ENCODE assay signal across 20 mouse cellular contexts in genomic region chr6:131712803-131713202, GRCm38 (mm10). TPM values are rescaled to one million over a fixed set of nuclear protein-coding genes. Genes with fewer than 3 reads are reported as not detected.
DNase-seq lines count a peak whose midpoint lies in the region; ATAC-seq and TF ChIP-seq lines count a peak whose summit lies in the region.
"Had no signal": no experiment of that assay in that cellular context is flagged by ENCODE, and none has a peak within 500 bp of the region (broad histone marks: within the 10 kb centered on the region; RNA-seq: fewer than 3 reads in every experiment).

No protein-coding gene starts in this region.

- H3K27me3 ChIP-seq in hindbrain, postnatal 0 days (ENCODE audit: insufficient read depth, low read length), result no peaks in the 10 kb centered on the region
- H3K27me3 ChIP-seq in hindbrain, embryonic 16.5 days (replicated peaks; ENCODE audit: control insufficient read depth, insufficient read depth, low read length), result no peaks in the 10 kb centered on the region
- H3K27me3 ChIP-seq: embryonic facial prominence, embryonic 12.5 days had no signal

- ATAC-seq in hindbrain, postnatal 0 days, result no peak
- ATAC-seq in hindbrain, embryonic 16.5 days, result no peak
- ATAC-seq: CD4-positive, CD25-positive, alpha-beta regulatory T cell, adult 4 months had no signal

- no peak overlapping the region for H3K9ac ChIP-seq in hindbrain, postnatal 0 days (replicated peaks; ENCODE audit: low read length)
- H3K9ac ChIP-seq in hindbrain, embryonic 16.5 days (ENCODE audit: low read depth, low read length), result no peak overlapping the region
- H3K9ac ChIP-seq in ES-E14 (ENCODE audit: insufficient read depth, low read depth, low read length, poor library complexity, severe bottlenecking), result no peak overlapping the region
- H3K9ac ChIP-seq: embryonic facial prominence, embryonic 12.5 days had no signal

- peak; percentile 1 for DNase-seq in hindbrain, postnatal 0 days (ENCODE audit: low spot score)
- DNase-seq in 3T3-L1 (ENCODE audit: low read depth, low spot score), result peak; percentile 57
- peak; percentile 36 for DNase-seq in ES-E14 (ENCODE audit: low read depth, low spot score)
- DNase-seq in brain, adult 2 months (ENCODE audit: low read depth, low spot score), result peak; percentile 12
- no peak for DNase-seq in ovary, postnatal 10 days (ENCODE audit: low spot score)
- no peak for DNase-seq in thymus, postnatal 4 days
- DNase-seq in lung, postnatal 14 days, result no peak
- DNase-seq: cerebellum, adult 2 months; heart, postnatal 14 days; lung, adult 2 months; right cerebral cortex, postnatal 4 days had no signal

- no peaks in the 10 kb centered on the region for H3K36me3 ChIP-seq in hindbrain, postnatal 0 days (ENCODE audit: insufficient read depth, low read length)
- no peaks in the 10 kb centered on the region for H3K36me3 ChIP-seq in hindbrain, embryonic 16.5 days (ENCODE audit: control insufficient read depth, insufficient read depth, low read length)
- H3K36me3 ChIP-seq in ES-E14 (ENCODE audit: control insufficient read depth, insufficient read depth, low read length, poor library complexity, severe bottlenecking), result no peaks in the 10 kb centered on the region
- H3K36me3 ChIP-seq: embryonic facial prominence, embryonic 12.5 days; midbrain, embryonic 10.5 days had no signal

- no peak overlapping the region for H3K4me3 ChIP-seq in hindbrain, postnatal 0 days (ENCODE audit: low read length)
- H3K4me3 ChIP-seq in hindbrain, embryonic 16.5 days (ENCODE audit: low read length), result no peak overlapping the region
- no peak overlapping the region for H3K4me3 ChIP-seq in ES-E14 (ENCODE audit: insufficient read depth in 1 of 2, low read depth in 1 of 2, low read length in 2 of 2, poor library complexity in 1 of 2, severe bottlenecking in 1 of 2)
- H3K4me3 ChIP-seq: embryonic facial prominence, embryonic 12.5 days; midbrain, embryonic 10.5 days had no signal

- no peaks in the 10 kb centered on the region for H3K4me1 ChIP-seq in hindbrain, postnatal 0 days (ENCODE audit: insufficient read depth, low read length)
- no peaks in the 10 kb centered on the region for H3K4me1 ChIP-seq in hindbrain, embryonic 16.5 days (ENCODE audit: control insufficient read depth, insufficient read depth, low read depth, low read length)
- no peaks in the 10 kb centered on the region for H3K4me1 ChIP-seq in ES-E14 (ENCODE audit: control insufficient read depth in 2 of 2, insufficient read depth in 2 of 2, low read length in 2 of 2, poor library complexity in 1 of 2)
- H3K4me1 ChIP-seq: embryonic facial prominence, embryonic 12.5 days; midbrain, embryonic 10.5 days had no signal

- H3K4me2 ChIP-seq in hindbrain, postnatal 0 days (ENCODE audit: low read depth, low read length), result no peak overlapping the region
- H3K4me2 ChIP-seq in hindbrain, embryonic 16.5 days (ENCODE audit: low read length), result no peak overlapping the region
- H3K4me2 ChIP-seq: embryonic facial prominence, embryonic 12.5 days had no signal

- H3K9me3 ChIP-seq in hindbrain, postnatal 0 days (ENCODE audit: low read length), result peaks cover 10% of the 10 kb centered on the region; the same call in 1 of the 2 replicates
- peaks cover 4% of the 10 kb centered on the region; the same call in 1 of the 2 replicates for H3K9me3 ChIP-seq in hindbrain, embryonic 16.5 days (ENCODE audit: control insufficient read depth, low read length)
- no peaks in the 10 kb centered on the region for H3K9me3 ChIP-seq in ES-E14 (ENCODE audit: control insufficient read depth, insufficient read depth, low read depth, low read length)

- 58% methylated on average over 7 of the region's 7 CpGs for WGBS in hindbrain, postnatal 0 days
- WGBS in hindbrain, embryonic 16.5 days, result 52% methylated on average over 7 of the region's 7 CpGs

- in situ Hi-C loops in ES-E14 (cut with MboI; ENCODE audit: low sequenced_read_pairs in 2 of 2, unreplicated experiment in 2 of 2), result no loop called here

- no peak overlapping the region for H3K27ac ChIP-seq in hindbrain, postnatal 0 days
- H3K27ac ChIP-seq in hindbrain, embryonic 16.5 days (ENCODE audit: low read depth, low read length), result no peak overlapping the region
- H3K27ac ChIP-seq in ES-E14 (ENCODE audit: insufficient read depth, low read depth, low read length, poor library complexity, severe bottlenecking), result no peak overlapping the region
- H3K27ac ChIP-seq: embryonic facial prominence, embryonic 12.5 days; midbrain, embryonic 10.5 days had no signal

- peak; percentile 27; the same call in 1 of the 2 replicates for TF ChIP-seq CTCF in hindbrain, postnatal 0 days (IDR thresholded peaks at IDR 0.05; ENCODE audit: low read depth)

TF ChIP-seq in ES-E14, 5 proteins besides CTCF, POLR2A, EP300 and RAD21:
- TF ChIP-seq ZC3H11A (IDR thresholded peaks at IDR 0.05; ENCODE audit: borderline replicate concordance, low read depth, low read length) (peak; percentile 50; the same call in 1 of the 2 replicates), CHD2 (IDR thresholded peaks at IDR 0.05; ENCODE audit: low read depth, low read length) (no peak)

RNA-seq across cellular contexts. Expression of gene Tas2r114, which starts 22.9 kb away (rescaled TPM):
- not detected in 2 replicates for total RNA-seq in hindbrain, postnatal 0 days (2014; rRNA removed)
- polyA plus RNA-seq in hindbrain, postnatal 0 days (2015; fragmentation: Nextera tagmentation; extraction: Ambion mirVana), result not detected in 2 replicates
- not detected in 2 replicates for polyA plus RNA-seq in hindbrain, embryonic 16.5 days (2015; fragmentation: Nextera tagmentation; extraction: Ambion mirVana)
- not detected in 2 replicates for total RNA-seq in ES-E14 (2012; rRNA removed)
- total RNA-seq: heart, adult 8-10 months; heart, postnatal 14 days; left cerebral cortex, adult 8-10 months had no signal
- polyA plus RNA-seq: CD4-positive, CD25-positive, alpha-beta regulatory T cell, adult 4 months; cerebellum, adult 2 months; embryonic facial prominence, embryonic 12.5 days; intestine, embryonic 14.5 days; limb, embryonic 14.5 days; lung, adult 2 months; midbrain, embryonic 10.5 days; thymus, postnatal 0 days had no signal

RNA-seq across cellular contexts. Expression of gene Tas2r105, which starts 25.5 kb away (rescaled TPM):
- total RNA-seq in hindbrain, postnatal 0 days (2014; rRNA removed), result not detected in 2 replicates
- not detected in 2 replicates for polyA plus RNA-seq in hindbrain, postnatal 0 days (2015; fragmentation: Nextera tagmentation; extraction: Ambion mirVana)
- not detected in 2 replicates for polyA plus RNA-seq in hindbrain, embryonic 16.5 days (2015; fragmentation: Nextera tagmentation; extraction: Ambion mirVana)
- total RNA-seq in ES-E14 (2012; rRNA removed), result not detected in 2 replicates
- total RNA-seq: heart, adult 8-10 months; heart, postnatal 14 days; left cerebral cortex, adult 8-10 months had no signal
- polyA plus RNA-seq: CD4-positive, CD25-positive, alpha-beta regulatory T cell, adult 4 months; cerebellum, adult 2 months; embryonic facial prominence, embryonic 12.5 days; intestine, embryonic 14.5 days; limb, embryonic 14.5 days; lung, adult 2 months; midbrain, embryonic 10.5 days; thymus, postnatal 0 days had no signal

RNA-seq across cellular contexts. Expression of gene Tas2r104, which starts 27.3 kb away (rescaled TPM):
- not detected in 2 replicates for total RNA-seq in hindbrain, postnatal 0 days (2014; rRNA removed)
- not detected in 2 replicates for polyA plus RNA-seq in hindbrain, postnatal 0 days (2015; fragmentation: Nextera tagmentation; extraction: Ambion mirVana)
- polyA plus RNA-seq in hindbrain, embryonic 16.5 days (2015; fragmentation: Nextera tagmentation; extraction: Ambion mirVana), result not detected in 2 replicates
- total RNA-seq in ES-E14 (2012; rRNA removed), result not detected in 2 replicates
- total RNA-seq: heart, adult 8-10 months; heart, postnatal 14 days; left cerebral cortex, adult 8-10 months had no signal
- polyA plus RNA-seq: CD4-positive, CD25-positive, alpha-beta regulatory T cell, adult 4 months; cerebellum, adult 2 months; embryonic facial prominence, embryonic 12.5 days; intestine, embryonic 14.5 days; limb, embryonic 14.5 days; lung, adult 2 months; midbrain, embryonic 10.5 days; thymus, postnatal 0 days had no signal

RNA-seq across cellular contexts. Expression of gene Tas2r106, which starts 34.1 kb away (rescaled TPM):
- total RNA-seq in hindbrain, postnatal 0 days (2014; rRNA removed), result not detected in 2 replicates
- not detected in 2 replicates for polyA plus RNA-seq in hindbrain, postnatal 0 days (2015; fragmentation: Nextera tagmentation; extraction: Ambion mirVana)
- polyA plus RNA-seq in hindbrain, embryonic 16.5 days (2015; fragmentation: Nextera tagmentation; extraction: Ambion mirVana), result not detected in 2 replicates
- not detected in 2 replicates for total RNA-seq in ES-E14 (2012; rRNA removed)
- total RNA-seq: heart, adult 8-10 months; heart, postnatal 14 days; left cerebral cortex, adult 8-10 months had no signal
- polyA plus RNA-seq: CD4-positive, CD25-positive, alpha-beta regulatory T cell, adult 4 months; cerebellum, adult 2 months; embryonic facial prominence, embryonic 12.5 days; intestine, embryonic 14.5 days; limb, embryonic 14.5 days; lung, adult 2 months; midbrain, embryonic 10.5 days; thymus, postnatal 0 days had no signal

RNA-seq across cellular contexts. Expression of gene Tas2r107, which starts 52.9 kb away (rescaled TPM):
- not detected in 2 replicates for total RNA-seq in hindbrain, postnatal 0 days (2014; rRNA removed)
- polyA plus RNA-seq in hindbrain, postnatal 0 days (2015; fragmentation: Nextera tagmentation; extraction: Ambion mirVana), result not detected in 2 replicates
- polyA plus RNA-seq in hindbrain, embryonic 16.5 days (2015; fragmentation: Nextera tagmentation; extraction: Ambion mirVana), result not detected in 2 replicates
- not detected in 2 replicates for total RNA-seq in ES-E14 (2012; rRNA removed)
- total RNA-seq: heart, adult 8-10 months; heart, postnatal 14 days; left cerebral cortex, adult 8-10 months had no signal
- polyA plus RNA-seq: CD4-positive, CD25-positive, alpha-beta regulatory T cell, adult 4 months; cerebellum, adult 2 months; embryonic facial prominence, embryonic 12.5 days; intestine, embryonic 14.5 days; limb, embryonic 14.5 days; lung, adult 2 months; midbrain, embryonic 10.5 days; thymus, postnatal 0 days had no signal

Comparison
In these comparisons a context has a peak if more than half of its experiments do, and no peak if none do; other contexts are left out.
1. DNase-seq: peak in hindbrain, postnatal 0 days (single experiment), 3T3-L1 (single experiment), ES-E14 (single experiment) and brain, adult 2 months (single experiment); none in ovary, postnatal 10 days (single experiment), thymus, postnatal 4 days (single experiment) and lung, postnatal 14 days (single experiment).